Mouse (Mus musculus) kidney, embryonic 16.5 days (tissue): ENCODE data around the gene Wapl. TPM values are rescaled to one million over a fixed set of nuclear protein-coding genes. Genes with fewer than 3 reads are reported as not detected.

Experiments
- ATAC-seq: fragments of 200-750 bp; cut with Nextera tagmentation; 2 replicates; pipeline ENCODE4 v1.8.0; 2017; ENCODE audit warnings: moderate TSS enrichment; ENCODE audit not compliant: low FRiP score, low TSS enrichment
- H3K27ac ChIP-seq: fragments of 300-500 bp; sonication (generic); 2 replicates; pipeline ENCODE4 v1.5.1; 2014; ENCODE audit warnings: low read length
- H3K27me3 ChIP-seq: fragments of 300-500 bp; sonication (generic); 2 replicates; pipeline ENCODE4 v1.6.1; 2014; ENCODE audit warnings: low read length, control low read depth, mixed read lengths; ENCODE audit not compliant: insufficient read depth
- H3K36me3 ChIP-seq: fragments of 300-500 bp; sonication (generic); 2 replicates; pipeline ENCODE4 v1.6.1; 2014; ENCODE audit warnings: low read length, control low read depth, mixed read lengths; ENCODE audit not compliant: insufficient read depth
- H3K4me1 ChIP-seq: fragments of 300-500 bp; sonication (generic); 2 replicates; pipeline ENCODE4 v1.6.1; 2014; ENCODE audit warnings: low read length, control low read depth, mixed read lengths; ENCODE audit not compliant: insufficient read depth
- H3K4me2 ChIP-seq: fragments of 300-500 bp; sonication (generic); replicated peaks from 2 replicates; pipeline ENCODE4 v1.6.1; 2014; ENCODE audit warnings: low read depth, low read length
- H3K4me3 ChIP-seq: fragments of 300-500 bp; sonication (generic); 2 replicates; pipeline ENCODE4 v1.5.1; 2014; ENCODE audit warnings: mild to moderate bottlenecking, low read length
- H3K9ac ChIP-seq: fragments of 300-500 bp; sonication (generic); replicated peaks from 2 replicates; pipeline ENCODE4 v1.6.1; 2014; ENCODE audit warnings: low read length
- H3K9me3 ChIP-seq: fragments of 300-500 bp; sonication (generic); 2 replicates; pipeline ENCODE4 v1.6.1; 2016; ENCODE audit warnings: low read length, control low read depth
- WGBS: fragments of 180-500 bp; shearing (Covaris S2); extraction: QIAGEN DNeasy Blood & Tissue Kit; methylation state at CpG from one replicate; pipeline ENCODE4 v1.1.7; 2014; 5-methylcytosine and 5-hydroxymethylcytosine counted together
- polyA plus RNA-seq: library from polyadenylated mRNA; unstranded; fragments of >200 nt; fragmentation: Nextera tagmentation; extraction: Ambion mirVana; gene quantifications from 2 replicates; pipeline ENCODE4 v1.2.1, GENCODE M21; 2015

Wapl gene
- 20.8 and 23.8 TPM in 2 replicates for polyA plus RNA-seq

GRCm38 (mm10) chr14:34673395-34674228 lies at the start of gene Wapl:
Gene Wapl (plus strand): TSS chr14:34673928.
- Histone ChIP-seq H3K27ac (peak within 1 kb of the TSS; percentile 93), H3K4me1 (peaks cover 10% of the 10 kb centered on the region), H3K4me2 (peak within 1 kb of the TSS; percentile 73), H3K9me3 (no peaks in the 10 kb centered on the region), H3K4me3 (peak within 1 kb of the TSS; percentile 98), H3K27me3 (no peaks in the 10 kb centered on the region), H3K9ac (peak within 1 kb of the TSS; percentile 96), H3K36me3 (0 out of 2 replicates have a peak, but pooled peaks cover 5% of the 10 kb centered on the region)
- peak; percentile 99 for ATAC-seq
- under 1% methylated on average over 87 of the region's 90 CpGs for WGBS

- Histone ChIP-seq H3K4me1 (no peaks in the 10 kb centered on the region), H3K36me3 (no peaks in the 10 kb centered on the region), H3K27me3 (no peaks in the 10 kb centered on the region), H3K4me3 (no peak overlapping the region), H3K4me2 (no peak overlapping the region), H3K9me3 (no peaks in the 10 kb centered on the region), H3K27ac (no peak overlapping the region), H3K9ac (no peak overlapping the region)
- no peak for ATAC-seq
- WGBS, result 84% methylated on average over 7 of the region's 7 CpGs
Measured at GRCm38 (mm10) chr14:34626824-34627223, 46.9 kb upstream of the Wapl start.

GRCm38 (mm10) chr14:34632722-34633448 lies 40.8 kb upstream of the Wapl start:
- no peaks in the 10 kb centered on the region for H3K36me3 ChIP-seq
- 74% methylated on average over 10 of the region's 10 CpGs for WGBS

GRCm38 (mm10) chr14:34635192-34635591 lies 38.5 kb upstream of the Wapl start:
- Histone ChIP-seq H3K9me3 (no peaks in the 10 kb centered on the region), H3K4me2 (no peak overlapping the region), H3K27me3 (no peaks in the 10 kb centered on the region), H3K27ac (no peak overlapping the region), H3K4me1 (no peaks in the 10 kb centered on the region), H3K9ac (no peak overlapping the region), H3K4me3 (no peak overlapping the region), H3K36me3 (no peaks in the 10 kb centered on the region)
- ATAC-seq, result no peak
- WGBS, result 17% methylated on average over 7 of the region's 7 CpGs

More at GRCm38 (mm10) chr14:34632722-34633448, 40.8 kb upstream of the Wapl start:
- no peak overlapping the region for H3K4me2 ChIP-seq
- no peaks in the 10 kb centered on the region for H3K27me3 ChIP-seq
- no peak overlapping the region for H3K4me3 ChIP-seq
- H3K9me3 ChIP-seq, result no peaks in the 10 kb centered on the region
- H3K4me1 ChIP-seq, result no peaks in the 10 kb centered on the region
- no peak overlapping the region for H3K27ac ChIP-seq
- no peak overlapping the region for H3K9ac ChIP-seq
- no peak for ATAC-seq

- Histone ChIP-seq H3K27ac (no peak overlapping the region), H3K9ac (no peak overlapping the region), H3K4me1 (no peaks in the 10 kb centered on the region), H3K36me3 (no peaks in the 10 kb centered on the region), H3K9me3 (no peaks in the 10 kb centered on the region), H3K4me3 (no peak overlapping the region), H3K4me2 (no peak overlapping the region), H3K27me3 (no peaks in the 10 kb centered on the region)
- no peak for ATAC-seq
- WGBS, result 85% methylated on average over 6 of the region's 6 CpGs
Measured at GRCm38 (mm10) chr14:34635721-34636120, 38.0 kb upstream of the Wapl start.

- H3K36me3 ChIP-seq, result no peaks in the 10 kb centered on the region
- WGBS, result 58% methylated on average over 7 of the region's 7 CpGs
- H3K9me3 ChIP-seq, result no peaks in the 10 kb centered on the region
- no peak overlapping the region for H3K27ac ChIP-seq
- no peaks in the 10 kb centered on the region for H3K27me3 ChIP-seq
- H3K4me3 ChIP-seq, result no peak overlapping the region
- no peaks in the 10 kb centered on the region for H3K4me1 ChIP-seq
- no peak overlapping the region for H3K4me2 ChIP-seq
- ATAC-seq, result no peak
- H3K9ac ChIP-seq, result no peak overlapping the region
Measured at GRCm38 (mm10) chr14:34644140-34644539, 29.6 kb upstream of the Wapl start.

GRCm38 (mm10) chr14:34647870-34648475 lies 25.8 kb upstream of the Wapl start:
- Histone ChIP-seq H3K36me3 (no peaks in the 10 kb centered on the region), H3K27me3 (no peaks in the 10 kb centered on the region), H3K4me2 (no peak overlapping the region), H3K9ac (no peak overlapping the region), H3K27ac (no peak overlapping the region), H3K9me3 (no peaks in the 10 kb centered on the region), H3K4me3 (no peak overlapping the region), H3K4me1 (no peaks in the 10 kb centered on the region)
- ATAC-seq, result no peak
- WGBS, result 85% methylated on average over 8 of the region's 8 CpGs

GRCm38 (mm10) chr14:34657131-34657530 lies 16.6 kb upstream of the Wapl start:
- H3K4me3 ChIP-seq, result no peak overlapping the region
- ATAC-seq, result no peak

GRCm38 (mm10) chr14:34660351-34660787 lies 13.4 kb upstream of the Wapl start:
- Histone ChIP-seq H3K27ac (no peak overlapping the region), H3K4me3 (no peak overlapping the region)
- no peak for ATAC-seq

More at GRCm38 (mm10) chr14:34657131-34657530, 16.6 kb upstream of the Wapl start:
- Histone ChIP-seq H3K9me3 (peaks cover 2% of the 10 kb centered on the region; the same call in 1 of the 2 replicates), H3K9ac (no peak overlapping the region), H3K27me3 (peaks cover 10% of the 10 kb centered on the region), H3K4me2 (no peak overlapping the region), H3K36me3 (no peaks in the 10 kb centered on the region), H3K27ac (no peak overlapping the region), H3K4me1 (peaks cover 9% of the 10 kb centered on the region; the same call in 1 of the 2 replicates)
- 95% methylated on average over 5 of the region's 5 CpGs for WGBS

More at GRCm38 (mm10) chr14:34660351-34660787, 13.4 kb upstream of the Wapl start:
- WGBS, result 50% methylated on average over 7 of the region's 7 CpGs
- no peaks in the 10 kb centered on the region for H3K36me3 ChIP-seq
- H3K4me1 ChIP-seq, result peaks cover 12% of the 10 kb centered on the region; the same call in 1 of the 2 replicates
- peaks cover 10% of the 10 kb centered on the region for H3K27me3 ChIP-seq
- no peak overlapping the region for H3K9ac ChIP-seq
- H3K4me2 ChIP-seq, result no peak overlapping the region
- peaks cover 2% of the 10 kb centered on the region; the same call in 1 of the 2 replicates for H3K9me3 ChIP-seq
